Comparison of ENCODE assay signal across 14 mouse cellular contexts in genomic region chr4:65930901-65931300, GRCm38 (mm10).
"Had no signal": no experiment of that assay in that cellular context is flagged by ENCODE, and none has a peak within 500 bp of the region (broad histone marks: within the 10 kb centered on the region; RNA-seq: fewer than 3 reads in every experiment).

No protein-coding gene starts in this region.

- DNase-seq: liver; lung, embryonic 14.5 days; midbrain, embryonic 14.5 days; right cerebral cortex, postnatal 14 days; thymus, adult 2 months; thymus, postnatal 25 days; thymus, postnatal 4 days had no signal

- H3K4me2 ChIP-seq: lung, embryonic 14.5 days; midbrain, embryonic 12.5 days; neural tube, embryonic 12.5 days; stomach, embryonic 15.5 days had no signal

- H3K27ac ChIP-seq: liver, embryonic 14.5 days; macrophage; midbrain, embryonic 12.5 days; neural tube, embryonic 12.5 days; stomach, embryonic 15.5 days; stomach, postnatal 0 days had no signal

- H3K4me3 ChIP-seq: megakaryocyte, embryonic 14.5 days; midbrain, embryonic 12.5 days; neural tube, embryonic 12.5 days; stomach, embryonic 15.5 days had no signal

- H3K36me3 ChIP-seq: midbrain, embryonic 12.5 days; neural tube, embryonic 12.5 days; stomach, embryonic 15.5 days had no signal

- H3K4me1 ChIP-seq: megakaryocyte, embryonic 14.5 days; midbrain, embryonic 12.5 days; neural tube, embryonic 12.5 days; stomach, embryonic 15.5 days had no signal

- H3K27me3 ChIP-seq: megakaryocyte, embryonic 14.5 days; midbrain, embryonic 12.5 days; neural tube, embryonic 12.5 days; stomach, embryonic 15.5 days had no signal

- H3K9ac ChIP-seq: liver, embryonic 14.5 days; lung, embryonic 14.5 days; midbrain, embryonic 12.5 days; neural tube, embryonic 12.5 days; stomach, embryonic 15.5 days had no signal

- H3K9me3 ChIP-seq: megakaryocyte, embryonic 14.5 days; midbrain, embryonic 12.5 days; neural tube, embryonic 12.5 days; stomach, embryonic 15.5 days had no signal
